ENCODE assay signal across 25 mouse cellular contexts in genomic region chr5:119258831-119259230, GRCm38 (mm10).
DNase-seq lines count a peak whose midpoint lies in the region; ATAC-seq lines count a peak whose summit lies in the region.
"Had no signal": no experiment of that assay in that cellular context is flagged by ENCODE, and none has a peak within 500 bp of the region (broad histone marks: within the 10 kb centered on the region; RNA-seq: fewer than 3 reads in every experiment).

No protein-coding gene starts in this region.

- H3K9me3 ChIP-seq in kidney, embryonic 14.5 days (ENCODE audit: control insufficient read depth, low read length): no peaks in the 10 kb centered on the region
- H3K9me3 ChIP-seq in midbrain, embryonic 11.5 days (ENCODE audit: control insufficient read depth, low read length): no peaks in the 10 kb centered on the region
- no peaks in the 10 kb centered on the region for H3K9me3 ChIP-seq in midbrain, embryonic 14.5 days (ENCODE audit: control insufficient read depth, low read length)
- H3K9me3 ChIP-seq: embryonic facial prominence, embryonic 12.5 days; embryonic facial prominence, embryonic 15.5 days; hindbrain, embryonic 12.5 days had no signal

- no peaks in the 10 kb centered on the region for H3K36me3 ChIP-seq in kidney, embryonic 14.5 days (ENCODE audit: control insufficient read depth, insufficient read depth, low read length)
- H3K36me3 ChIP-seq in midbrain, embryonic 11.5 days (ENCODE audit: control insufficient read depth, insufficient read depth, low read length): no peaks in the 10 kb centered on the region
- no peaks in the 10 kb centered on the region for H3K36me3 ChIP-seq in midbrain, embryonic 14.5 days (ENCODE audit: control insufficient read depth, insufficient read depth, low read length)
- H3K36me3 ChIP-seq: embryonic facial prominence, embryonic 12.5 days; embryonic facial prominence, embryonic 15.5 days; G1E; hindbrain, embryonic 12.5 days had no signal

- 78% methylated on average over 5 of the region's 5 CpGs for WGBS in kidney, embryonic 14.5 days
- WGBS in midbrain, embryonic 11.5 days: 88% methylated on average over 5 of the region's 5 CpGs
- WGBS in midbrain, embryonic 14.5 days: 87% methylated on average over 5 of the region's 5 CpGs
- WGBS in large intestine, adult 2 months: 29% methylated on average over 5 of the region's 5 CpGs

- peak overlapping the region; percentile 84; the same call in 1 of the 2 replicates for H3K27ac ChIP-seq in kidney, embryonic 14.5 days (ENCODE audit: low read depth, low read length)
- no peak overlapping the region for H3K27ac ChIP-seq in midbrain, embryonic 11.5 days (ENCODE audit: low read depth, low read length)
- H3K27ac ChIP-seq in midbrain, embryonic 14.5 days (replicated peaks; ENCODE audit: low read depth, low read length): no peak overlapping the region
- H3K27ac ChIP-seq: embryonic facial prominence, embryonic 12.5 days; gastrocnemius, adult 2 months; hindbrain, embryonic 12.5 days had no signal

- no peaks in the 10 kb centered on the region for H3K27me3 ChIP-seq in kidney, embryonic 14.5 days (ENCODE audit: control insufficient read depth, insufficient read depth, low read length)
- H3K27me3 ChIP-seq in midbrain, embryonic 11.5 days (ENCODE audit: control insufficient read depth, insufficient read depth, low read length): no peaks in the 10 kb centered on the region
- H3K27me3 ChIP-seq in midbrain, embryonic 14.5 days (ENCODE audit: control insufficient read depth, insufficient read depth, low read length): no peaks in the 10 kb centered on the region
- H3K27me3 ChIP-seq: CH12.LX; embryonic facial prominence, embryonic 12.5 days; embryonic facial prominence, embryonic 15.5 days; hindbrain, embryonic 12.5 days; Patski had no signal

- ATAC-seq in kidney, embryonic 14.5 days (ENCODE audit: low FRiP score, low TSS enrichment): no peak
- no peak for ATAC-seq in midbrain, embryonic 11.5 days (ENCODE audit: low FRiP score)
- no peak for ATAC-seq in midbrain, embryonic 14.5 days (ENCODE audit: low FRiP score, low TSS enrichment)
- ATAC-seq: forebrain, embryonic 14.5 days; forebrain, postnatal 0 days; Patski had no signal

- no peak for DNase-seq in kidney, adult 18-20 months
- DNase-seq in midbrain, embryonic 11.5 days (ENCODE audit: low spot score, missing footprints): peak; percentile 47
- DNase-seq in midbrain, embryonic 14.5 days: no peak
- peak; percentile 27 for DNase-seq in large intestine, adult 2 months (ENCODE audit: low read depth, low spot score)
- DNase-seq in B cell, adult 2 months: no peak
- no peak for DNase-seq in left cerebral cortex, postnatal 25 days (ENCODE audit: low spot score in 2 of 2)
- DNase-seq: adrenal gland, adult 2 months; adrenal gland, postnatal 14 days; cerebellum, adult 11 months; cerebellum, adult 2 months; cerebellum, adult 9-11 months; cerebellum, postnatal 25 days; forebrain, postnatal 0 days; gastrocnemius, adult 2 months; gastrocnemius, postnatal 14 days; heart, adult 11 months had no signal

- H3K9ac ChIP-seq in kidney, embryonic 14.5 days (ENCODE audit: low read depth, low read length): no peak overlapping the region
- no peak overlapping the region for H3K9ac ChIP-seq in midbrain, embryonic 11.5 days (ENCODE audit: low read length)
- H3K9ac ChIP-seq in midbrain, embryonic 14.5 days (replicated peaks; ENCODE audit: low read length): no peak overlapping the region
- H3K9ac ChIP-seq: embryonic facial prominence, embryonic 12.5 days; embryonic facial prominence, embryonic 15.5 days; forebrain, postnatal 0 days; hindbrain, embryonic 12.5 days had no signal

- H3K4me1 ChIP-seq in kidney, embryonic 14.5 days (ENCODE audit: control insufficient read depth, insufficient read depth, low read length): peaks cover 8% of the 10 kb centered on the region; the same call in 1 of the 2 replicates
- peaks cover 3% of the 10 kb centered on the region; the same call in 1 of the 2 replicates for H3K4me1 ChIP-seq in midbrain, embryonic 11.5 days (ENCODE audit: control insufficient read depth, insufficient read depth, low read length)
- peaks cover 3% of the 10 kb centered on the region; the same call in 1 of the 2 replicates for H3K4me1 ChIP-seq in midbrain, embryonic 14.5 days (ENCODE audit: control insufficient read depth, insufficient read depth, low read length)

- H3K4me2 ChIP-seq in kidney, embryonic 14.5 days (replicated peaks; ENCODE audit: low read depth, low read length): no peak overlapping the region
- no peak overlapping the region for H3K4me2 ChIP-seq in midbrain, embryonic 11.5 days
- no peak overlapping the region for H3K4me2 ChIP-seq in midbrain, embryonic 14.5 days (ENCODE audit: low read length)
- H3K4me2 ChIP-seq: embryonic facial prominence, embryonic 12.5 days; embryonic facial prominence, embryonic 15.5 days; heart, embryonic 11.5 days; hindbrain, embryonic 12.5 days had no signal

- no peak overlapping the region for H3K4me3 ChIP-seq in kidney, embryonic 14.5 days (ENCODE audit: low read length)
- H3K4me3 ChIP-seq in midbrain, embryonic 11.5 days (ENCODE audit: low read depth, low read length): no peak overlapping the region
- no peak overlapping the region for H3K4me3 ChIP-seq in midbrain, embryonic 14.5 days (replicated peaks; ENCODE audit: low read depth, low read length)
- H3K4me3 ChIP-seq: embryonic facial prominence, embryonic 12.5 days; embryonic facial prominence, embryonic 15.5 days; gastrocnemius, adult 2 months; hindbrain, embryonic 12.5 days had no signal

- intact Hi-C loops in left cerebral cortex, postnatal 25 days (cut with DNase I): no loop called here

Comparison
In these comparisons a context has a peak if more than half of its experiments do, and no peak if none do; other contexts are left out.
1. DNase-seq: peak in midbrain, embryonic 11.5 days (single experiment) and large intestine, adult 2 months (single experiment); none in kidney, adult 18-20 months (single experiment), midbrain, embryonic 14.5 days (single experiment), B cell, adult 2 months (0 of 2) and left cerebral cortex, postnatal 25 days (0 of 2).